Mouse (Mus musculus): ENCODE results near the gene Pofut1. TPM values are rescaled to one million over a fixed set of nuclear protein-coding genes. Genes with fewer than 3 reads are reported as not detected.
A peak's percentile ranks its signal among the peaks of the same experiment; 100 is the strongest.

Gene Pofut1
- total RNA-seq (2014; fragmentation: Nextera tagmentation) (17.6 and 20.3 TPM in 2 replicates), total RNA-seq (2017) (16.0 and 19.1 TPM in 2 replicates)

DNA sequence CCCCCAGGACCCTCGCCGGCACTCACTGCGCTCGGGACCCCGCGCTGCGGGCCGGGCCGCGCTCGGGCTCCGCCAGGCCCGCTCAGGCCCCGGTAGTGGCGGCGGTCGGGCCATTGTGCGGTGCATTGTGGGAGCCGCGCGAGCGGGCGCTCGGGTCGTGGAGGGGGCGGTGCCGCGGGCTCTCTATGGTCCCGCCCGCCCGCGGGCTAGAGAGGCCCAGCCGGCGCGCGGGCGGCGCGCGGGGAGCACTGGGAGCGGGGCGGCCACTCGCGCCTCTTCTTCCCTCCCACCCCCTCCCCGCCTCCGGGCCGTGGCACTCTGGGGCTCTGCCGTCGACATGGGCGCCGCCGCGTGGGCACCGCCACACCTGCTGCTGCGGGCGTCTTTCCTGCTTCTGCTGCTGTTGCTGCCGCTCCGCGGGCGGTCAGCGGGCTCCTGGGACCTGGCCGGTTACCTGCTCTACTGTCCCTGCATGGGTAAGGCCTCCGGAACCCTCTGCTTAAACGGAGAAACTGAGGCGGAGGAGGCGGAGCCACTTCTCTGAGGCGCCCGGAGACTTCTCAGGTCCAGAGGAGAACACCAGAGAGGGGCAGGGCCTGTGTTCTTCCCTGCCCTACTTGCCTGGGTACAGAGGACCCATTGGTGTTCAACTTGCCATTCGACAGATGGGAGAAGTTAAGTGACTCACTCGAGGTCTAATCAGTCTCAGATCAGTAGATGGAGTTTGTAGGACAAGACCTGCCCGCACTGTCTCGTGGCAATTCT is at the start of gene Pofut1, which contains the start of gene Plagl2:
Gene Pofut1 (plus strand): TSS at position 284 of the 765 bp plus-strand sequence.
Gene Plagl2 (minus strand): TSS at position 177 of the 765 bp plus-strand sequence.
- ATAC-seq (replicated peaks; ENCODE audit: poor library complexity, severe bottlenecking), result peak; percentile 66

DNA sequence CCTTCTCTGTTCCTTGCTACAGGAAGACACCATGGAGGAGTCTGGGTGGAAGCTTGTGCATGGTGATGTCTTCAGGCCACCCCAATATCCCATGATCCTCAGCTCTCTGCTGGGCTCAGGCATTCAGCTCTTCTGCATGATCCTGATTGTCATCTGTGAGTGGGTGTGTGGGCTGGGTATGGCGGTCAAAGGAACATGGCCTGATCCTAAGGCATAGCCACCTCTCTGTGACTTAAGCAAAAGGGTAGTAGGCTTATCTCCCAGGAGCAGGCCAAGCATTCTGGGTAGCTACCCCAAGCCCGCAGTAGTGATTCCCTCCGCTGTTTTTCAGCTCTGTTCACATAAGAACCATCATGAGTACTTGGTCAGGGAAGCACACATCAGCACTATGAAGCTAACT is 47.1 kb upstream of the Pofut1 start:
- no peak for ATAC-seq (replicated peaks; ENCODE audit: poor library complexity, severe bottlenecking)

DNA sequence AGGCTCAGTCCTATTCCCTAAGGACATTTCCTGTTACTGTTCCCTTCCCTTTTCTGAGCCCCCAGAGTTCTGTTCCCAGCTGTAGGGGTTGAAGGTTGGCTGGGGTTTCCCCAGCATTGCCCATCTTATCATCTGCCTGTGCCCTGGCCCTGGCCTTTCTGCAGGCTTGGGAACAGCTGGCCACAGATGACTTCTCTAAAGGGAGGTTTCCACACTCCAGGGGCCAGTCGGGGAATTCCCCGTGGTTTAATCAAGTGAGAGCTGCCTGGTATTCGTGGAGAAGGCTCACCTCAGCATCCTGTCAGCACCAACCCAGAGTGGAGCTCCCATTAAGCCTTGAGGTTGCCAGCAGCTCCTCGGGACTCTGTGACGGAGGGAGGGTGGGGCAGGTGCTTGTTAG is 42.8 kb upstream of the Pofut1 start:
- ATAC-seq (replicated peaks; ENCODE audit: poor library complexity, severe bottlenecking), result peak; percentile 76

DNA sequence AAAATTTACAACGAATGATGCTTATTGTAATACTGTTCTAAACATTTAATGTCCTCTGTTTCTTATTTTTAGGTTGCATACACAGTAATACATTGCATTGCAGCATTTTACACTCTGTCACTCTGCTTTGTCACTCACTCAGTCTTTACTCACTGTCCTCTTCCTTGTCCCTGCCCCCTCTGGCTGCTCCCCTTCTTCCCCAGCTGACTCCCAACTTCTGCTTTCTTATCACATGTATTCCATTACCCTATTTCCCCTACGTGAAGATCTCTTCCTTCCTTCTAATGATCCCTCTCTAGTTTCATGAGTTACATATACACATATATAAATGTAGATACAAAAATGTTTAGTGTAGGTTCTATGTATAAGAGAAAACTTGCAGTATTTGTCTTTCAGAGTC is 42.2 kb upstream of the Pofut1 start:
- peak; percentile 91 for ATAC-seq (replicated peaks; ENCODE audit: poor library complexity, severe bottlenecking)

DNA sequence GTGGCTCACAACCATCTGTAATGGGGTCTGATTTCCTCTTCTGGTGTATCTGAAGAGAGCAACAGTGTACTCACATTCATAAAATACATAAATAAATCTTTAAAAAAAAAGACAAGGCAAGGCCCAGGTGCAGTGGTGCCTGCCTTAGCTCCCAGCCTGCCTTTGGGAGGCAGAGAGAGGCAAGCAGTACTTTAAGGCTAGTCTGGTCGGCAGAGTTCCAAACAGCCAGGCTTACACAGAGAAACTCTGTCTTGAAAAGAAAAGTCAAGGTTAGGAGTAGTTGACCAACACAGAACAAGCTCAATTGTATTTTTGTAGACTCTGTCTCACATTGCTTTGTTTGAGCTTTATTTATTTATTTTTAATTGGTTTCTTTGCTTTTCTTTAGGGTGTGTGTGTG is 38.6 kb upstream of the Pofut1 start:
- no peak for ATAC-seq (replicated peaks; ENCODE audit: poor library complexity, severe bottlenecking)

DNA sequence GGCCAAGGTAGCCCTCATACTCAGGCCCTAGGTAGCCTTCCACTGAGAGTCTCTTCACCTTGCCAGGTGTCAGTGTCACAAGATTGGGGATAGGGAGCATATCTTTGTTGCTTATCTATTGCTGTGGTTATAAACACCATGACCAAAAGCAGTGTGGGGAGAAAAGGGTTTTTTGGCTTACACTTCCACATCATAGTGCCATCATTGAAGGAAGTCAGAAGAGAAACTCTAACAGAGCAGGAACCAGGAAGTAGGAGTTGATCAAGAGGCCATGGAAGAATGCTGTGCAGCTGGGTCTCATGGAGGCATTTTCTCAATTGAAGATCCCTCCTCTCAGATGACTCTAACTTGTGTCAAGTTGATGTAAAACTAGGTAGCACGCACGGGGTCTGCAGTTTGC is 33.2 kb upstream of the Pofut1 start:
- no peak; the same call in 1 of the 2 replicates for ATAC-seq (replicated peaks; ENCODE audit: poor library complexity, severe bottlenecking)

DNA sequence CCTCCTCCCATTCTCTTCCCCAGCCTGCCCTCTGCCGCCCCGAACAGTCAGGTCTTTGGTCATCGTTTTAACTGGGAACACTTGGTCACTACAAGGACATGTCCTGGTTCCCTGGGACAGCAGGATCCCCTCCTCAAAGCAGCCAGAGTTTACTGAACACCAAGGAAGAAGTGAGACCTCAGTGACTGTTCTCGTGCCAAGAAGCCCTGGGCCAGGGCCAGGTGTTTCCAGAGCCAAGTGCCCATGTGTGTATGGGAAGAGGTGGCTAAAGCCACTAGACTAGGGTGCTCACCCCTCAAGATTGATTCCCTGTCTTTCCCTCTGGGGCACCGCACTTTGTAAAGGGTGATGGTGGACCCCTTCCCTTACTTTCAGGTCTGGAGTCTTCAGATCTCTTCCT is 32.0 kb upstream of the Pofut1 start:
- ATAC-seq (replicated peaks; ENCODE audit: poor library complexity, severe bottlenecking), result no peak

DNA sequence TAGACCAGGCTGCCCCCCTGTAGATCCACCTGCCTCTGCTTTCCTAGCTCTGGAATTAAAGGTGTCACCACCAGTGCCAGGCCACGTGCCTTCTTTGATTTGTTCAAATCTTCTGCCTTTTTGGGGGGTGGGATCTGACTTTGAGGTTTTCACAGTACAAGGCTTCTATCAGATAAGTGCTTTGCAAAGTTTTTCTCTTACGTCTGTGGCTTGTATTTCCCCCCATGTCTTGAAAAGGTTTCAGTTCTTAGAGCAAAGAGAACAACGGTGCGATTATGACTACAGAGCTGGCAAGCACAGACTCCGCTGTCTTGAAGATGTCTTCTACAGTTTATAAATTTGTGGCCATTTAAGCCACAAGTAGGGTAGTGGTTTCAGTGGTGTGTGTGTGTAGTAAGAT is 29.9 kb upstream of the Pofut1 start:
- no peak for ATAC-seq (replicated peaks; ENCODE audit: poor library complexity, severe bottlenecking)

DNA sequence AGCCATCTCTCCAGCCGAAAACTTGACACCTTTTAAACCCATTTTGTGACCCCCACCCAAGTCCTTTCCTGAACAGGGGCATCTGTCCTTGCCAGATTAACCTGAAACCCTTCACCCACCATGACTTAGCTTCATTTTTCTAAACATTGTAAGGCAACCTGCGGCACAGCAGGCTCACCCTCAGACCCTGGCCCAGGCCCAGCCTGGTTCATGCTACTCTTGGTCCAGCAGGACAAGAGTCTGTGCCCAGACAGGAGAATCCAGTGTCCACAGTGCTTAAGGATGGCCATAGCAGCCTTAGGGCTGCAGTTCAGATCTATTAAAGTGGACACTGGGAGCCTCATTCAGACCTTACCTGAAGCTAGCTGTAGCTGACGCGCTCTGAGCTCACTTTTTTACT is 28.0 kb upstream of the Pofut1 start:
- ATAC-seq (replicated peaks; ENCODE audit: poor library complexity, severe bottlenecking), result no peak

DNA sequence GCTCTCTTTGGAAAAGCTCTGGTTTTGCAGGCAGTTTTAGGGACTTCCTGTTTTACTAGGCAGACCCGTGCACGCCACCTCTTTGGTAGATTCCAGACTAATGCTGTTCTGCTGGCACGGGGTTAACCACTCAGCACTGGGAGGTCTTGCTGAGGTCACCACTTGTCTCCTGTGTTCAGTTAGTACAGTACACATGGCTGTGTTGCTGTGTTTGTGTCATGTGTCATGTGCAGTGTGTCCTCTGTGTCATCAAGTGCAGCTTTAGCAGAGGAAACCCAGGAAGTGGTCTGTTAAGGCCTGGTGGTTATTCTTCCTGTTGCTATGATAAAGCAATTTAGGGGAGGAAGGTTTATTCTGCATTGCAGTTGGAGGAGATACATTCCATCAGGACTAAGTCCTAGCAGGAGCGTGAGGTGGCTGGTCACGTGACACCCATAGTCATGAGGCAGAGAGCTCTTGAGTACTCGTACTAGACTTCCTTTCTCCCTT is 26.5 kb upstream of the Pofut1 start:
- peak; percentile 89 for ATAC-seq (replicated peaks; ENCODE audit: poor library complexity, severe bottlenecking)

DNA sequence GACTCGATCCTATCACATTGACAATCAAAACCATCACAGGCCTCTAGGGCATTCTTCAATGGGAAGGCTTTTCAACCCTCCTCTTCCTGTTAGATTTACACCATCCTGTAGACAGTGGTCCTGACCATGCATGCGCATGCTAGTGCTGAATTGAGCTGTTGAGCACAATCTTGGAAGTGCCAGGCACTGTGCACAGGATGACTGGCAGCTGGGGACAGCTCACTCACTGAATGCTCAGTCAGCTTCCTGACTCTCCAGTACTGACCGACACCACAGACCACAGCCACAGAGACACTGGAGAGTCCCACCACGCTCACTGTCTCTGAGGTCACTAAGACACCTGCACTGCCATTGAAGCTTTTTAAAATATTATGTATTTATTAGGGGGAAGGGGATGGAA is 25.9 kb upstream of the Pofut1 start:
- peak; percentile 57 for ATAC-seq (replicated peaks; ENCODE audit: poor library complexity, severe bottlenecking)

DNA sequence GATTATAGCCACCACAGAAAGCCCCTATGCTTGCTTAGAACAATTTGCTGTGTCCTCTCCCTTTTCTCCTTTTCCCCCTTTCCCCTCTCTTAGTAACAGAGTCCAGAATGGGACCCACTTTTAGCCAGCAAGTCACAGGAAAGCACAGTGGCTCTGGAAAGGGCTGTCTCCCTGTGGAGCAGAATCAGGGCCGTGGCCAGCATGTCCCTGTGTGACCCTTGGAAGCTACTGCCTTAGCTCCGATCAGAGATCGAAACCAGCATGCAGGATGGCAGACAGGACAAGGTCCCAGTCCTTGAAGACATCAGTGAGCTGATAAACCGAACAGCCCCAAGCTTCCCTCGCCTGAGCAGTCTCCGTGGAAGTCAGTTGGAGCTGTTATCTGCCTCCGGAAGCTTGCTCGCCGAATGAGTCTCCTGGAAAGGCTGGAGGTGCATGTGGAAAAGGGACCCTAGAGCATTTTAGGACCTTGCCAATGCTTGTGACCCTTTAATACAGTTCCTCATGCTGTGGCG is 23.4 kb upstream of the Pofut1 start:
- ATAC-seq (replicated peaks; ENCODE audit: poor library complexity, severe bottlenecking), result no peak

DNA sequence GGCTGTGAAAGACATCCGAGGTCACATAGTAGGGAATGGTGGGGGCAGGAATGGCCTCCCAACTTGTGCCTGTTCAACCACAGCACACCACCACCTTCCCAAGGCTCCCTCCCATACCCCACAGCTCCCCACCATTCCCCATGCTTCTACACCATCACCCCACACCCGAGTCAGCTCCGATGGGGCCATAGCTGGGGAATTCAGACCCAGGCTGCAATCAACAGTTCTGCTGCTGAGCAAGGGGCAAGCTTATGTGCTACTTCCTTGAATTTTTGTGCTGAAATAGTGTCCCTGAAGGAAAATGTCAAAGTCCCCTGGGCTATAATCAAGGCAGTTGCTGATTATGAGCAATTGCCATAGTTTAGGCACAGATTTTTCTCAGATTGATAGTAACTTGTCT is 22.8 kb upstream of the Pofut1 start:
- ATAC-seq (replicated peaks; ENCODE audit: poor library complexity, severe bottlenecking), result no peak

DNA sequence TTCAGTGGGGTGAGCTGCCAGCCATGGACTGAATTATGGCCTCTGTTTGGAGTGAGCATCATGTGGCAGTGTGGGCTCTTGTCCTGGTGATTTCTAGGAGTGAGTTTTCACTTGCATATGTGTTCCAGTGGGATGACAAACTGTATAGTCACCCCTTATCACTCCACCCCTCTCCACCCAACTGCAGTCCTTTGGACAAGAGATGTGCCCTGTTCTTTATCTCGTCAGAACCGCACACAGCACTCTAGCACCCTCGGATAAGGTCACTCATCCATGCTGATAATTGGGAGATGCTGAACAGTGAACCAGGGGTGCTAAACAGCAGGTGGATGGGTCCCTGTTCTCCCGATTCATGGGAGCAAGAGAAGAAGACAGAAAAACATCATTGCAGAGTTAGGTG is 19.7 kb upstream of the Pofut1 start:
- ATAC-seq (replicated peaks; ENCODE audit: poor library complexity, severe bottlenecking), result no peak

DNA sequence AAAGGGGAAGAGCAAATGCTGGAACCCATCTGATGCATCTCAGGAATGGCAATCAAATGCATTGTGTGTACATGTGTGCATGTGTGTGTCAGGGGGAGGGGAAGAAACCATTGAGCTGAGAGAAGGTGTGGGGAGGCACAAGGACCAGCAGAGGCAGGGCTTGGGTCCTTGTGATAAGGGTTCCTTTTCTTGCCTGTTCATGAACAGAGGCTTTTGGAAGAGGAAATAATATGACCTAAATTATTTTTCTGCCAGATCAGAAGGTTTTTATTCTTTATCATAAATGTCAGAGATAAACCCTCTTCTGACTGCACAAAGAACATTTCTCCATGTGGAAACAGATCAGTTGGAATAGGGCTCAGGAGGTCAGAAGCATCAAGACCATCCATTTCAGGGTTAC is 19.2 kb upstream of the Pofut1 start:
- ATAC-seq (replicated peaks; ENCODE audit: poor library complexity, severe bottlenecking), result no peak

DNA sequence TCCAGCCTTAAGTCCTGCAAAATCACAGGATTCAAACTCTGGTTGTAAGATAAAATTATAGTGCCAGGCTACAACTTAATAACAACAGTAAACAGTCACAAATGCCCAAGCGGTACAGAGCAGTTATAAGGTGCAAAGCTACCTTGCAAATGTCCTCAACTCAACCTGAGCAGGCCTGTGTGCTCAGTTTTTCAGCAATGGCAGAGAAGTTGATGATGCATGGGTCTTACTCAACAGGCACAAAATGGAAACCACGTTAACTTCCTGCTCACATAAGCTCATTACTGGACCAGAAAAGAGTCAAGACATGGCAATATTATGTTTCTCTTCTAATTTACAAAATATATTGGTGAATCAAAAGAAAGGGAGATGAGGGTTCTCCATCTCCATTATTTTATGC is 18.8 kb upstream of the Pofut1 start:
- no peak for ATAC-seq (replicated peaks; ENCODE audit: poor library complexity, severe bottlenecking)

DNA sequence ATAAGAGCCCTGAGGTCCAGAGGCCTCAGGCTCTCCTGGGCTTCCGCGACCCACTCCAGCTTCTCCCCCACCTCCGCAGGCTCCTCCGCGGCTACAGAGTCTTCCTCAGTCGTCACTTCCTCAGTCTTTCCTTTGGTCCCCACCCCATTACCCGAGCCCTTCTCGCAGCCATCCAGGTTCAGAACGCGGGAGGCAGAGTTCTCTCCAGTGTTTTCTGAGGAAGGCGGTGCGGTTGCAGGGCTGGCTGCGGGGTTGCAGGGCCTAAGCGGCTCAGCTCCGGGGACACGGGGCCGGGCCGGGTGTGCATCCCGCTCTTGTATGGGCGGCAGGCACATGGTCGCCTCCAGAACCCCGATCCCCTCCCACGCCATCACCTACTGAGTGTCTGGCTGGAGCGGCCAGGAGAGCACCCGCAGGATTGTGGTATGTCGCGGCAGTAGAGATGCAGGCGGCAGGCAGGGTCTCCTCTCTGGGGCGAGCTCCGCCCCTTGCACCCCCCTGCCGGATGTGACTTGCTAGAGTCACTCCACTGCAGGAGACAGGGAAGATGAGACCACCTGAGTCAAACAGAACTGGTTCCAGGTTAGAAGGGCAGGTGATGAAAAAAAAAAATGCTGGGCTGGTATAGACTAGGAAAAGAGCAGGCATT is 16.3 kb upstream of the Pofut1 start, which contains the start of gene Tspyl3:
Gene Tspyl3 (minus strand): TSS at position 496 of the 649 bp plus-strand sequence.
- peak; percentile 86 for ATAC-seq (replicated peaks; ENCODE audit: poor library complexity, severe bottlenecking)

DNA sequence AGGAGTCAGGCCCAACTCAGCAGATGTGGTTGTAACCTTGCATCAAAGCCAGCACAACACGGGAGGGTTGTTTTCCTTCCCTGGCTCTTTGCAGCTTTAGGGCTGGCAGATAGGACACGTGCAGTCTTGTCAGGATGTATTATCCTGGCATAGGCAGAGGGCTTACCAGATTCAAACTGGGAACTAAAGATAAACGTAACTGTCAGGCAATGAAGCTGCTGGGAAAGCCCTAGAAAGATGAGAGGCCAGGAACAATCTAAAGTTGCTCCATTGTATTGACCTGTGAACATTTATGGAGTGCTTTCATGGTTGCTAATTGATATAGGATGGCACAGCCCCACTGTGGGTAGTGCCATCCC is 15.8 kb upstream of the Pofut1 start:
- no peak for ATAC-seq (replicated peaks; ENCODE audit: poor library complexity, severe bottlenecking)

DNA sequence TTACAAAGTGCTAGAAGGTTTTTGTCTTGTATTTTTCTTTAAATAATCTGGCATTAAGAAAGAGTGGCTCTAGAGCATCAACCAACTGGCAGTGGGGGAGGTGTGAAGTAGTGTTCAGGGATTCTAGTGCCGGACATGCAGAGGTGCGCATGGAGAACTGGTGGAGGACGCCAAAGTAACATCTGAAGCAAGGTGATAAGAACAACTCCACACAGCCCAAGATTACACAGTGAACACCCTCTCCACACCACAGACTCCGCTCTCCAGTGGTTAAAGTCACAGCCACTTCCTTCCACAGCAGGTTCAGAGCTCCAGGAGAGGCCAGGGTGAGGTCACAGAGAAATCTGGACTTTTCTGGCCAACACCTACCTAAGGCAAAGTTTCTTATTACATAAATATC is 13.4 kb upstream of the Pofut1 start:
- ATAC-seq (replicated peaks; ENCODE audit: poor library complexity, severe bottlenecking), result no peak

DNA sequence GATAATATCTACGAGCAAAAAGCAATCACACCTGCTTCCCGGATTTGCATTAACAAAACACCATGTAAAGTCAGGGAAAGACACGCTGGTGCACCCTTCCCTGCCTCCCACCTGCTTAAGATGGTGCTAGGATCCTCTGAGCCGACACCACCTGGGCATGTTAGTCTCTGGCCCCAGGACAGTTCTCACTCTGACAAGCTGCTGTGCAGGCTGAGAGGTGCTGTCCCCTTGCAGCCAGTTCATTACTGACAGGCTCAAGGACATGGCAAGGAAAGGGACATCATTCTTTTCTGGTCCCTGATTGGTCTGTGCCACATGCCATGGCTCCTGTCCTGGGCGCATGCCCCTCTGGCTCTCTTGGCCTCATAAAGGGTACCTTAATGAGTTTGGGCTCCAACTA is 12.8 kb upstream of the Pofut1 start:
- ATAC-seq (replicated peaks; ENCODE audit: poor library complexity, severe bottlenecking), result no peak

DNA sequence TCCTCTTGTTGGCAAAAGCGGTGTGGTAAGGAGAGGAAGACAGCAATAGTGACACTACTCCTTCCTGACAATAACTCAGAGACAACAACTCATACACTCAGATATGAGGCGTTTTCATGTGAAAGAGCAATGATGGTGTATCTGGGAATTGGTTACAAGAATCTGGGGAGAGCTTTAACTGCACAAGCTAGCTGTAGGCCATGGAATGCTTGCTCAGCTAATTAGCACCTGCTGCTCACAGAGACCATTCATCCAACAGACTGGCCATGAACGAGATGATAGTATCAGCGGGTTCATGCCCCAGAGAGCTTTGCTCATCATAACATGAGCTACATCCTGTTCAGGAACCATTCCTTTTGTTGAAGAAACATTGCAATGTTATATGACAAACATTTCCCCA is 4.1 kb upstream of the Pofut1 start:
- ATAC-seq (replicated peaks; ENCODE audit: poor library complexity, severe bottlenecking), result no peak

DNA sequence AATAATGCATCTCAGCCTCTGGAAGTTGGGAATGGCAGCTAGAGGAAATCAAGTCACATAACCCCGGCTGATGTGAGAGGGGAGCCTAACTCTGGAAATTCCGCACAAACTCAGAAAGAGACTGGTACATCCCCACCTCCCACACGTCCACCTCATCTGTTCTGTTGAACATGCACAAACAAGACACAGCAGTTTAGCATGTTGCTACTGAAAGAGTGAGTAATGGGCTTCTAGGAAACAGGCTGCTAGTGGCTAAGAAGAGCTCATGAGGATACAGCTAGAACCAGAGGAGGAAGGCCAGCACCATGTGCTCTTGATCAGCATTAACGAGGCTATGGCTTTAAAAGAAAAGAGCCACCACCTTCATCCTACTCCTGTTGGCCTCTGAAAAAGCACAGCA is 3.4 kb upstream of the Pofut1 start:
- no peak for ATAC-seq (replicated peaks; ENCODE audit: poor library complexity, severe bottlenecking)
